Mouse (Mus musculus): ENCODE measurements at regions not wholly inside any gene's neighbourhood (a gene's known extent, or its start where the extent isn't known, plus 50 kb on each side); places are given as distances from the start of the nearest gene placed in this dataset.

- TF ChIP-seq CTCF (IDR thresholded peaks at IDR 0.05; ENCODE audit: low read depth) = no peak
- no peak for TF ChIP-seq EP300 (IDR thresholded peaks at IDR 0.05; ENCODE audit: low read depth)
These were observed 526.9 kb upstream of the Kif18a start for GRCm38 (mm10) chr2:108753494-108754225.

All from heart, postnatal 0 days (tissue).